Mouse (Mus musculus) cortical plate, adult 2 months (tissue): ENCODE measurements around the gene Tspoap1.

Source experiments
- CTCF ChIP-seq: fragments of 200-500 bp; IDR thresholded peaks from 2 replicates; pipeline ENCODE4 v1.5.1; 2011; ENCODE audit warnings: mild to moderate bottlenecking, control low read depth, low read length; ENCODE audit not compliant: insufficient read depth; ENCODE audit errors: extremely low read depth
- POLR2A ChIP-seq: fragments of 200-500 bp; IDR thresholded peaks from 2 replicates; pipeline ENCODE4 v1.6.1; 2011; ENCODE audit warnings: mild to moderate bottlenecking, low read length, control low read depth; ENCODE audit not compliant: insufficient read depth; ENCODE audit errors: extremely low read depth

- TF ChIP-seq CTCF = no peak
- TF ChIP-seq POLR2A = no peak
Observed at GRCm38 (mm10) chr11:87807433-87807832, 47.1 kb downstream of the Tspoap1 start.
